Mouse (Mus musculus): ENCODE measurements around the gene Abcc10.

- TF ChIP-seq POLR2A (IDR thresholded peaks at IDR 0.05; ENCODE audit: insufficient read depth, low read length) (no peak), CTCF (IDR thresholded peaks at IDR 0.05; ENCODE audit: low read depth, low read length) (no peak)
Observed at GRCm38 (mm10) chr17:46309835-46310234, 18.3 kb downstream of the Abcc10 start.

All from ES-Bruce4 (cell line).